Mouse (Mus musculus) hindbrain, embryonic 16.5 days (tissue): Measurements from ENCODE around the gene Btk. TPM values are rescaled to one million over a fixed set of nuclear protein-coding genes. Genes with fewer than 3 reads are reported as not detected.
"Not testable (repeated sequence)": the region's sequence is repeated elsewhere in the genome, so short reads cannot be mapped to it uniquely, and the experiment has no call there.

Experiments
- ATAC-seq: fragments of 200-750 bp; cut with Nextera tagmentation; 2 replicates; pipeline ENCODE4 v1.8.0; 2017; ENCODE audit warnings: moderate TSS enrichment, moderate library complexity
- H3K27ac ChIP-seq: fragments of 300-500 bp; sonication (generic); 2 replicates; pipeline ENCODE4 v1.5.1; 2014; ENCODE audit warnings: low read depth, mild to moderate bottlenecking, control low read depth, low read length, moderate library complexity
- H3K27me3 ChIP-seq: fragments of 300-500 bp; sonication (generic); replicated peaks from 2 replicates; pipeline ENCODE4 v1.6.1; 2014; ENCODE audit warnings: low read length; ENCODE audit not compliant: control insufficient read depth, insufficient read depth
- H3K36me3 ChIP-seq: fragments of 300-500 bp; sonication (generic); 2 replicates; pipeline ENCODE4 v1.6.1; 2014; ENCODE audit warnings: mild to moderate bottlenecking, low read length, moderate library complexity, mixed read lengths; ENCODE audit not compliant: control insufficient read depth, insufficient read depth
- H3K4me1 ChIP-seq: fragments of 300-500 bp; sonication (generic); 2 replicates; pipeline ENCODE4 v1.6.1; 2014; ENCODE audit warnings: low read depth, low read length; ENCODE audit not compliant: control insufficient read depth, insufficient read depth
- H3K4me2 ChIP-seq: fragments of 300-500 bp; sonication (generic); 2 replicates; pipeline ENCODE4 v1.6.1; 2014; ENCODE audit warnings: mild to moderate bottlenecking, low read length, control low read depth, moderate library complexity
- H3K4me3 ChIP-seq: fragments of 300-500 bp; sonication (generic); 2 replicates; pipeline ENCODE4 v1.5.1; 2014; ENCODE audit warnings: mild to moderate bottlenecking, low read length, control low read depth, moderate library complexity
- H3K9ac ChIP-seq: fragments of 300-500 bp; sonication (generic); 2 replicates; pipeline ENCODE4 v1.6.1; 2014; ENCODE audit warnings: low read depth, mild to moderate bottlenecking, control low read depth, low read length, moderate library complexity
- H3K9me3 ChIP-seq: fragments of 300-500 bp; sonication (generic); 2 replicates; pipeline ENCODE4 v1.6.1; 2014; ENCODE audit warnings: mild to moderate bottlenecking, low read length, moderate library complexity; ENCODE audit not compliant: control insufficient read depth
- WGBS: fragments of 180-500 bp; shearing (Covaris S2); extraction: QIAGEN DNeasy Blood & Tissue Kit; methylation state at CpG from one replicate; pipeline ENCODE4 v1.1.7; 2014; 5-methylcytosine and 5-hydroxymethylcytosine counted together
- polyA plus RNA-seq: library from polyadenylated mRNA; unstranded; fragments of >200 nt; fragmentation: Nextera tagmentation; extraction: Ambion mirVana; gene quantifications from 2 replicates; pipeline ENCODE4 v1.2.1, GENCODE M21; 2015

The Btk gene
- polyA plus RNA-seq, 1 experiment from 2014 or later, result 0.48 TPM

DNA sequence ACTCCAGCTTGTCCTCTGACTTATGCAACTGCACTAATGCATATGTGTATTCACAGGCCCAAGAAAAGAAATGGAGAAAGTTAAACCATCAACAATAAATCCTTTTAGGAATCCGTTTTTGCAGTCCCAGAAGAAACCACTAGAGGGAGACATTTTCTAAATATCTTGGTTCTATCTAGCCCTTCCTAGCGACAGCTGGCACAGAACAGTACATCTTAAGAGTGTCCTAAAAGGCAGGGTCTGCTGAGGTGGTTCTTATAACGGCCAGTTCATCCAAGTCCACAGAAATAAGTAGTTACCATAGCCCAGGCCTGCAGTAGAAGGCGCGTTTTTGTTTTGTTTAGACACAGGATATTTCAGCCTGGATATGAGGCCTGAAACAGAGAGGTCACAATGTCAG lies 32.5 kb downstream of the Btk start:
- Histone ChIP-seq H3K9me3 (no peaks in the 10 kb centered on the region), H3K36me3 (no peaks in the 10 kb centered on the region), H3K27me3 (no peaks in the 10 kb centered on the region), H3K9ac (no peak overlapping the region), H3K4me3 (no peak overlapping the region), H3K27ac (no peak overlapping the region), H3K4me2 (no peak overlapping the region), H3K4me1 (no peaks in the 10 kb centered on the region)
- no peak for ATAC-seq
- 18% methylated on average over 5 of the region's 5 CpGs for whole genome bisulfite sequencing

DNA sequence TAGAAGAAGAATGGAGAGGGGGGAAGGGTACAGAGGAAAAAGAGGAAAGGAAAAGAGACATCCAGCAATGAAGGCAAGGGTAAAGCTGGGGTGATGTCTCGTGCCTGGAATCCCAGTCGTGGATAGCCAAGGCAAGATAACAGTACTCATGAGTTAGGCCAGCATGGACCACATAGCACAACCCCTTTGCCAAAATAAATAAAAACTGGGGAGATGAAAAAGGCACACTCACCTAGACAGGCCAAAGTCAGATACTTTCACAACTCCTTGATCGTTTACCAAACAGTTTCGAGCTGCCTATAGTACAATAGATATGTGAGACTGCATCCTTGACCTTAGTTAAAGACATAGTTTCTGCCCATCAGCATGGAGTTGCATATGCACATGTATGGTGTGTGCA lies 36.0 kb downstream of the Btk start:
- Histone ChIP-seq H3K4me3 (no peak overlapping the region), H3K9ac (no peak overlapping the region), H3K27ac (no peak overlapping the region), H3K9me3 (no peaks in the 10 kb centered on the region), H3K27me3 (no peaks in the 10 kb centered on the region), H3K36me3 (no peaks in the 10 kb centered on the region), H3K4me2 (no peak overlapping the region), H3K4me1 (no peaks in the 10 kb centered on the region)
- 82% methylated on average over 4 of the region's 4 CpGs for WGBS
- no peak for ATAC-seq

DNA sequence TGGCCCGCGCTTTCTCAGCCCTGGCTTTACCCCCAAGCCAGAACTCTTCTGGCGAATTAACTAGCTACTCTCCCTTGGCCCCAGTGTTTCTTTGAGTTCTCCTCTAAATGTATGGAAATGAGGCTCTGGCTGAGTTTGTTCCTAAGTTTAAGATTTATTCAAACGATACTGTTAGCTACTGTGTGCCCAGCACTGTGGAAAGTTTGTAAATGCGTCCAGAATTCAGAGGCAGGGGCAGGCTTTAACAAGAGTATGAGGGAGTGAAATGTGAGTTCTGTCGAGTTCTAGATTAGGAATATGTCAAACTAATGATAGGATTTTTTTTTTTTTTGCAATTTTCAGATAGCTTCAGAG lies 41.4 kb downstream of the Btk start:
- ATAC-seq, result peak; percentile 30; the same call in 1 of the 2 replicates

DNA sequence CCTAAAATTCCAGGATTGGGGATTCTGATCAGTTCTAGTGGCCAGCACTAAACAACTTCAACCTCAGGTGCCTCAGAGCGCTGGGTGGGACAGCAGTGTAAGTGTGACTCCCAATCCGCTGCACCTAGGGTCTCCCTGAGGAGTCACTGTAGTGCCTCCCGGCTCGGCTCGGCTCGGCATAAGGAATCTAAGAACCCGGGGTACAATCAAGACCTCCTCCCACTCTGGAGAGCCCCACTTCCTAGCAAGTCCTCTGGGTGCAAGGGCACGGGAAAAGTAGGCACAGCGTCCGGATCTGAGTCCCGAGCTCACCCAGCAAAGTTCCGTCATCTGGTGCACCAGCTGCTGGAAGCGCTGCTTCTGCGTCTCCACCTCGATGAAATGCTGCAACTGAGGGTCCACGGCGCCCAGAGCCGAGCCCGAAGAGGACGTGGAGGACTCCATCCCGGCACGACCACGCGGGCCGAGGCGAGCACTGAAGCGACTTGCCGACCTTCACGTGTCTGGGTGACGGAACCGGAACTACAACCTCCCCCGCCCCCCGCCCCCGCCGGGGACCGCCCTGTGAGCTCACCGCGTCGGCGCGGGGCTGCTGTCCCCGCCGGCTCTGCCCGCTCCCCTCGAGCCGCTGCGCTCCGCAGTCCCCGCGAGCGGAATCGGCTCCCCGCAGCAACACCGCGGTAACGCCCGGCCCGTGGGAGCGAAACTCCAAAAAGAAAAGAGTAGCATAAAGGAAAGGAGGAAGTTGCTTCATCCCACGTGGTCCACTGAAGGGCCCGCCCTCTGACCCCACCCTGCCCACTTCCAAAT lies 42.0 kb downstream of the Btk start, which contains the start of gene Timm8a1:
TSS of gene Timm8a1 (minus strand) at position 721 of the 810 bp plus-strand sequence.
- peak; percentile 96 for ATAC-seq
- Histone ChIP-seq H3K4me1 (no peaks in the 10 kb centered on the region), H3K9ac (peak within 1 kb of the TSS; percentile 65), H3K4me2 (peak within 1 kb of the TSS; percentile 62), H3K36me3 (no peaks in the 10 kb centered on the region), H3K27ac (peak within 1 kb of the TSS; percentile 70; the same call in 1 of the 2 replicates), H3K27me3 (no peaks in the 10 kb centered on the region), H3K4me3 (peak within 1 kb of the TSS; percentile 52), H3K9me3 (no peaks in the 10 kb centered on the region)
- WGBS, result 22% methylated on average over 34 of the region's 61 CpGs

More for the DNA sequence above, 41.4 kb downstream of the Btk start:
- Histone ChIP-seq H3K36me3 (no peaks in the 10 kb centered on the region), H3K4me2 (peak overlapping the region; percentile 59), H3K9ac (peak overlapping the region; percentile 59), H3K27me3 (no peaks in the 10 kb centered on the region), H3K27ac (no peak overlapping the region; the same call in 1 of the 2 replicates), H3K4me1 (no peaks in the 10 kb centered on the region), H3K9me3 (no peaks in the 10 kb centered on the region), H3K4me3 (peak overlapping the region; percentile 52)
- WGBS, result 16% methylated on average over 6 of the region's 6 CpGs

DNA sequence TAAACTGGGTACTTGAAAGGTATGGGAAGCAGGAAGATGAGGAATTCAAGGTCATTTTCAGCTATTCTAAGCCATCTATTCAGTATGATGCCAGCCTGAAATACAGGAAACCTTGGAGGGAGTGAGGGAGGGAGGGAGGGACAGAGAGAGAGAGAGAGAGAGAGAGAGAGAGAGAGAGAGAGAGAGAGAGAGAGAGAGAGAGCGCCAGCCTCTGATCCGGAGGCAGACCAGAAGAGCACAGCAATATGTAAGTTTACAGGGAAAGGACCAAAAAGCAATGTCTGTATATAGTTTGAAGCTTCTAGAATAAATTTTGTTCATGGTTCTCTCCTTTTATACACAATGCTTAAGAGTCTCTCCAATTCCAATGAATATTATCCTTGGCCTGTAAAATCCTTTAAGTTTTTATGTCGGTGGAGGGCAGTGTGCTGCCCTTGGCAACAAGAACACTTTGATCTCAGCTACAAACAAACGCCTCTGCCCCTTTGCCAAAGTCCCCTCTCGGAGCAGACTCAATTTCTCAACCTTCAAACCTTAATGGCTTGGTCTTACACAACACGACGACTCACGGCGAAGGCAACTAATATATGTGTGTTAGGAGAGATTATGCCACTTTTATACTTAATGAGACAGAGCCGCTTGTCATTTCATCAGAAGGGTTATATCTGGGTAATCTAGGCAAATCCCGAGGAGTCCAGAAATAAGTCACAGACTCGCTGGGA lies 42.8 kb downstream of the Btk start:
- no peak overlapping the region for H3K27ac ChIP-seq
- WGBS, result 23% methylated on average over 12 of the region's 12 CpGs
- peak overlapping the region; percentile 52 for H3K4me3 ChIP-seq
- H3K36me3 ChIP-seq, result no peaks in the 10 kb centered on the region
- no peaks in the 10 kb centered on the region for H3K27me3 ChIP-seq
- peak overlapping the region; percentile 65 for H3K9ac ChIP-seq
- no peaks in the 10 kb centered on the region for H3K9me3 ChIP-seq
- H3K4me1 ChIP-seq, result no peaks in the 10 kb centered on the region
- ATAC-seq, result no peak; the same call in 1 of the 2 replicates
- H3K4me2 ChIP-seq, result peak overlapping the region; percentile 62

DNA sequence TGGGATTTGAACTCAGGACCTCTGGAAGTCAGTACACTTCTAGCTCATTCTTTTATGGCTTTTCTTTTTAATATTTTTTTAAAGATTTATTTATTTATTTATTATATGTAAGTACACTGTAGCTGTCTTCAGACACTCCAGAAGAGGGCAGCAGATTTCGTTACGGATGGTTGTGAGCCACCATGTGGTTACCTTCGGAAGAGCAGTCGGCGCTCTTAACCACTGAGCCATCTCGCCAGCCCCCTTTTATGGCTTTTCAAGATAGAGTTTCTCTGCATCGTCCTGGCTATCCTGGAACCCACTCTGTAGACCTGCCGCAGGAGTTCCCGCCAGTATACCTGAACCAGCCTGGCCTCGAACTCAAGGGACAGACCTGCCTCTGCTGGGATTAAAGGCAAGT lies 43.6 kb downstream of the Btk start:
- WGBS, result 94% methylated on average over 10 of the region's 10 CpGs
- H3K4me1 ChIP-seq, H3K9me3 ChIP-seq, H3K36me3 ChIP-seq, ATAC-seq, H3K9ac ChIP-seq, H3K27me3 ChIP-seq, H3K4me3 ChIP-seq, H3K27ac ChIP-seq: not testable (repeated sequence)
- 0 out of 2 replicates have a peak overlapping the region, but pooled peaks have one; percentile 62 for H3K4me2 ChIP-seq

DNA sequence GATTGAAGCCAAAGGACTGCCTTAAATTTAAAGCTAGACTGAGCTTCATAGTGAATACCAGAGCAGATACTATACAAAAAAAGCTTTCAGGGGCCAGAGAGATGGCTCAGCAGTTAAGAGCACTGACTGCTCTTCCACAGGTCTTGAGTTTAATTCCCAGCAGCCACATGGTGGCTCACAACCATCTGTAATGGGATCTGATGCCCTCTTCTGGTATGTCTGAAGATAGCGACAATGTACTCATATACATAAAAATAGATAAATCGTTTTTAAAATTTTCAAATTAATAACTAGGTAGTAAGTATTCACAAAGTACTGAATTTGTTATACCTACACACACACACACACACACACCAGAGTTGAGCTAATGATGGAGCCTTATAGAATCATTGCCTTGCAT lies 50.0 kb downstream of the Btk start:
- no peaks in the 10 kb centered on the region for H3K9me3 ChIP-seq
- H3K9ac ChIP-seq, result no peak overlapping the region
- H3K4me3 ChIP-seq, result no peak overlapping the region
- H3K27me3 ChIP-seq, result no peaks in the 10 kb centered on the region
- H3K27ac ChIP-seq, result no peak overlapping the region
- WGBS, result 78% methylated on average over 2 of the region's 2 CpGs
- no peak overlapping the region for H3K4me2 ChIP-seq
- H3K36me3 ChIP-seq, result no peaks in the 10 kb centered on the region
- H3K4me1 ChIP-seq, result no peaks in the 10 kb centered on the region
- no peak for ATAC-seq

DNA sequence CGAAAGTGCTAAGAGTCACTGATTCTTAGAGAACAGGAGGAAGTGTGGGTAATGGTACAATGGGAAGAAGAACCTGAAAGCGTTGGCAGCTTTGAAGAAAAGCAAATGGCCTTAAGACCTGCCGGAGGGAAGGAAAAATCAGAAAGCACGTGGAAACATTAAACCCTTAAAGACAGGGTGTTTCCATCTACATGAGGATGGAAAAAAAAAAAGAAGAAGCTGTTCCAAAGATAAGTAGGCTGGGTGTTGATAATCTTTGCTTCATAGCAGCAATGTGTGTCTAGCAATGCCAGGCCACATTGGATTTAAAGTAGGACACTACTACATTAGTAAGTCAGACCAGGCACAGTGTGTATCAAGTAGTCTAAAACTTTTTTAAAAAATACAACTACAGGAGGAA lies 58.1 kb downstream of the Btk start:
- Histone ChIP-seq H3K36me3 (no peaks in the 10 kb centered on the region), H3K4me3 (no peak overlapping the region), H3K27ac (no peak overlapping the region), H3K27me3 (no peaks in the 10 kb centered on the region), H3K9me3 (no peaks in the 10 kb centered on the region), H3K9ac (no peak overlapping the region), H3K4me2 (no peak overlapping the region), H3K4me1 (no peaks in the 10 kb centered on the region)
- ATAC-seq, result no peak
- WGBS, result 89% methylated on average over 4 of the region's 4 CpGs

DNA sequence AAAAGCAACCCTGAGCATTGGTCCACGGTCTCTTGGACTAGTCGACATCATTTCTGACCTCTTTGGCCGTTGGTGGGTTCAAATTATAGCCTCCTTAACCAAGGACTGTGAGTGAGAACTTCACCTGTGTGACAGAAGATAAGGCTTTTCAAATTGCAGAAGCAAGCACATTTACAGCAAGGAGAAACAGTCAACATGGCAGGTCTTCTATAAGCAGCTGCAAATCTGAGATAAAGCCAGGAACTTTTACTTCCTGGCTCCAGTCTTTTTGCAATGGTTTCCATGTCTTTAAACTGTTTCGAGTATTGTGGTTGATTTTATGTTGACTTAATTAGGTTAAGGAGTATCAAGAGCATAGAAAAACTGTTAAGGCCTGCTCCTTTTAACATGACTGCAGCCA lies 59.6 kb downstream of the Btk start:
- Histone ChIP-seq H3K4me3 (no peak overlapping the region), H3K36me3 (no peaks in the 10 kb centered on the region), H3K4me2 (no peak overlapping the region), H3K4me1 (no peaks in the 10 kb centered on the region), H3K27me3 (no peaks in the 10 kb centered on the region), H3K9me3 (no peaks in the 10 kb centered on the region), H3K27ac (no peak overlapping the region), H3K9ac (no peak overlapping the region)
- 82% methylated on average over 4 of the region's 4 CpGs for WGBS
- ATAC-seq, result no peak
